Mouse (Mus musculus) spleen, adult 10 weeks (tissue): ENCODE results near the gene Gm12185. TPM values are rescaled to one million over a fixed set of nuclear protein-coding genes. Genes with fewer than 3 reads are reported as not detected.

Experiments used
- polyA plus RNA-seq: library from polyadenylated mRNA; stranded (reverse); fragments of 350-450 nt; fragmentation: Illumina TruSeq; extraction: RNeasy Lipid Tissue Mini Kit (QIAGEN cat#74804); gene quantifications from one replicate; pipeline ENCODE4 v1.2.3, GENCODE M21; 2015; ENCODE audit warnings: low replicate concordance; ENCODE audit not compliant: insufficient read depth

Gene Gm12185
- 5.8 TPM for polyA plus RNA-seq

GRCm38 (mm10) chr11:48991740-48992520 lies at the start of gene Gm12185:
Gene Gm12185, minus strand, starts transcription at chr11:48992226.

GRCm38 (mm10) chr11:48994018-48994417 lies 2.0 kb upstream of the Gm12185 start, which contains the start of gene Tgtp1:
Gene Tgtp1, minus strand, starts transcription at chr11:48994172.

GRCm38 (mm10) chr11:48979251-48979650 lies 12.8 kb downstream of the Gm12185 start, which contains the start of gene 9930111J21Rik1:
Gene 9930111J21Rik1, minus strand, starts transcription at chr11:48979398.

GRCm38 (mm10) chr11:48978240-48978939 lies 13.6 kb downstream of the Gm12185 start, which contains the start of gene Olfr56:
Gene Olfr56, plus strand, starts transcription at chr11:48978889.

GRCm38 (mm10) chr11:48946090-48946489 lies 45.9 kb downstream of the Gm12185 start, which contains the start of gene Psme2b:
Gene Psme2b, minus strand, starts transcription at chr11:48946190.

GRCm38 (mm10) chr11:48902021-48902420 lies 90.0 kb downstream of the Gm12185 start, which contains the start of gene Gm5431:
Gene Gm5431, minus strand, starts transcription at chr11:48902214.

GRCm38 (mm10) chr11:48871201-48871772 lies 120.7 kb downstream of the Gm12185 start, which contains the start of gene Irgm1:
Gene Irgm1, minus strand, starts transcription at chr11:48871683.

Other genes starting within 250 kb of the Gm12185 start
- 1,423 TPM for gene Rack1, start 191.9 kb downstream of the Gm12185 start, polyA plus RNA-seq
- 21.0 TPM for gene Trim41, start 174.9 kb downstream of the Gm12185 start, polyA plus RNA-seq
- gene Trim7, start 166.1 kb downstream of the Gm12185 start, polyA plus RNA-seq, result 95.2 TPM
- gene Gm12184, start 165.6 kb downstream of the Gm12185 start, polyA plus RNA-seq, result 4.8 TPM
- gene Irgm1, start 120.5 kb downstream of the Gm12185 start, polyA plus RNA-seq, result 119 TPM
- 7.3 TPM for gene Gm5431, start 90.0 kb downstream of the Gm12185 start, polyA plus RNA-seq
- 66.3 TPM for gene Psme2b, start 46.0 kb downstream of the Gm12185 start, polyA plus RNA-seq
- 1.4 TPM for gene Olfr56, start 13.3 kb downstream of the Gm12185 start, polyA plus RNA-seq
- 82.8 TPM for gene 9930111J21Rik1, start 12.8 kb downstream of the Gm12185 start, polyA plus RNA-seq
- gene Tgtp1, start 1.9 kb upstream of the Gm12185 start, polyA plus RNA-seq, result 38.6 TPM
- 201 TPM for gene 9930111J21Rik2, start 59.0 kb upstream of the Gm12185 start, polyA plus RNA-seq
- gene Tgtp2, start 72.0 kb upstream of the Gm12185 start, polyA plus RNA-seq, result 120 TPM
- 157 TPM for gene Ifi47, start 84.4 kb upstream of the Gm12185 start, polyA plus RNA-seq
- gene Olfr1396, start 122.6 kb upstream of the Gm12185 start, polyA plus RNA-seq, result 0.17 TPM
- gene Olfr1395, start 150.0 kb upstream of the Gm12185 start, polyA plus RNA-seq, result not detected
- not detected for gene Olfr1394, start 162.2 kb upstream of the Gm12185 start, polyA plus RNA-seq
- gene Btnl9, start 194.9 kb upstream of the Gm12185 start, polyA plus RNA-seq, result 7.4 TPM
- gene Zfp62, start 211.1 kb upstream of the Gm12185 start, polyA plus RNA-seq, result 103 TPM